Mouse (Mus musculus) midbrain, embryonic 14.5 days (tissue): ENCODE results near the gene Tcp1. TPM values are rescaled to one million over a fixed set of nuclear protein-coding genes. Genes with fewer than 3 reads are reported as not detected.
"Not testable (repeated sequence)": the region's sequence is repeated elsewhere in the genome, so short reads cannot be mapped to it uniquely, and the experiment has no call there.

ENCODE experiments used
- ATAC-seq: fragments of 200-750 bp; cut with Nextera tagmentation; 2 replicates; pipeline ENCODE4 v1.8.0; 2017; ENCODE audit warnings: moderate number of reproducible peaks, moderate library complexity; ENCODE audit not compliant: low FRiP score, low TSS enrichment
- DNase-seq: peaks from one replicate; pipeline ENCODE4 v3.0.0-alpha.2; 2015
- H3K27ac ChIP-seq: fragments of 300-500 bp; sonication (generic); replicated peaks from 2 replicates; pipeline ENCODE4 v1.5.1; 2014; ENCODE audit warnings: mild to moderate bottlenecking, low read depth, low read length, moderate library complexity
- H3K27me3 ChIP-seq: fragments of 300-500 bp; sonication (generic); 2 replicates; pipeline ENCODE4 v1.6.1; 2014; ENCODE audit warnings: low read length, control low read depth, mixed read lengths; ENCODE audit not compliant: control insufficient read depth, insufficient read depth
- H3K36me3 ChIP-seq: fragments of 300-500 bp; sonication (generic); 2 replicates; pipeline ENCODE4 v1.6.1; 2014; ENCODE audit warnings: low read length, control low read depth; ENCODE audit not compliant: control insufficient read depth, insufficient read depth
- H3K4me1 ChIP-seq: fragments of 300-500 bp; sonication (generic); 2 replicates; pipeline ENCODE4 v1.6.1; 2014; ENCODE audit warnings: mild to moderate bottlenecking, antibody characterized with exemption, low read length, control low read depth; ENCODE audit not compliant: control insufficient read depth, insufficient read depth
- H3K4me2 ChIP-seq: fragments of 300-500 bp; sonication (generic); 2 replicates; pipeline ENCODE4 v1.6.1; 2014; ENCODE audit warnings: mild to moderate bottlenecking, low read length, moderate library complexity
- H3K4me3 ChIP-seq: fragments of 300-500 bp; sonication (generic); replicated peaks from 2 replicates; pipeline ENCODE4 v1.5.1; 2014; ENCODE audit warnings: low read depth, low read length
- H3K9ac ChIP-seq: fragments of 300-500 bp; sonication (generic); replicated peaks from 2 replicates; pipeline ENCODE4 v1.6.1; 2014; ENCODE audit warnings: mild to moderate bottlenecking, low read length, moderate library complexity
- H3K9me3 ChIP-seq: fragments of 300-500 bp; sonication (generic); 2 replicates; pipeline ENCODE4 v1.6.1; 2016; ENCODE audit warnings: low read length, control low read depth, mixed read lengths; ENCODE audit not compliant: control insufficient read depth
- WGBS: fragments of 180-500 bp; shearing (Covaris S2); extraction: QIAGEN DNeasy Blood & Tissue Kit; methylation state at CpG from one replicate; pipeline ENCODE4 v1.1.7; 2014; 5-methylcytosine and 5-hydroxymethylcytosine counted together
- polyA plus RNA-seq: library from polyadenylated mRNA; unstranded; fragments of >200 nt; fragmentation: Nextera tagmentation; extraction: Ambion mirVana; gene quantifications from 2 replicates; pipeline ENCODE4 v1.2.1, GENCODE M21; 2014

Gene Tcp1
- polyA plus RNA-seq, 1 experiment from 2014 or later, result 462 TPM

DNA sequence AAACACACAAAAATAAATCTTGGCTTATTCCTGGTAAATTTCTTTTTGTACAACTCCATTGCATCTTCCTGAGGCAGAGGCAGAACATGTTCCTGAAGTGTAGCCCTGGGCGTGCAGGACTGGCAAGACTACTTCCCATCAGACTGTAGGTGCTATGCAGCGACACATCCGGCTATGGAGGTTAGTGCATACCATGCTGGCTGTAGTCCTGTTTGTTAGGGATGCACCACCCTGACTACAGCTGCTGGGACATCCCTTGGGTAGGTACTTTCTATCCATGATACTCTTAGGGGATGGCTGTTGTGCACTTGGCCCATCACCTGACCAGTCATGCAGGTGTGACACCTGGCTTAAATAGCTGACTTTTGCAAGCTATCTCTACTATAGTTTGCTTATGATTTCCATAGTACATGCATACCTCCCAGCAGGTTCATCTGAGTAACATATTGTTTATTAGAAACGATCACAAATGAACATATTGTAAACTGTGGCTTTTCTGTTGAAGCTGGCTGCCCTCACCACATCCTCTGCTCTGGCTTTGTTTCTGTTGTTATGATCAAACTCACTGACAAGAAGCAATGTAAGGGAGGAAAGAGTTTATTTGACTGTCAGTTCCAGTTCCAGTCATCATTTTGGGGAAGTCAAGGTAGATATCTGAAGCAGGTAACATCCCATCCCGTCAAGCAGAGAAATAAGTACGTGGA lies 27.1 kb downstream of the Tcp1 start:
- Histone ChIP-seq H3K9ac (no peak overlapping the region), H3K4me1 (no peaks in the 10 kb centered on the region), H3K9me3 (no peaks in the 10 kb centered on the region), H3K36me3 (peaks cover 47% of the 10 kb centered on the region), H3K4me2 (no peak overlapping the region), H3K27ac (no peak overlapping the region), H3K4me3 (no peak overlapping the region), H3K27me3 (no peaks in the 10 kb centered on the region)
- WGBS, result 92% methylated on average over 6 of the region's 6 CpGs
- no peak for ATAC-seq
- no peak for DNase-seq

GRCm38 (mm10) chr17:12949669-12950068 lies 34.2 kb downstream of the Tcp1 start:
- Histone ChIP-seq H3K27me3 (no peaks in the 10 kb centered on the region), H3K9me3 (no peaks in the 10 kb centered on the region), H3K4me2 (no peak overlapping the region), H3K9ac (no peak overlapping the region), H3K36me3 (peaks cover 70% of the 10 kb centered on the region), H3K4me1 (no peaks in the 10 kb centered on the region), H3K4me3 (no peak overlapping the region), H3K27ac (no peak overlapping the region)
- 95% methylated on average over 5 of the region's 5 CpGs for WGBS
- ATAC-seq (no peak), DNase-seq (no peak)

GRCm38 (mm10) chr17:12956664-12957063 lies 41.2 kb downstream of the Tcp1 start:
- H3K27ac ChIP-seq, result no peak overlapping the region
- WGBS, result 96% methylated on average over 8 of the region's 8 CpGs
- DNase-seq (no peak), ATAC-seq (no peak)
- H3K4me3 ChIP-seq, result no peak overlapping the region
- peaks cover 36% of the 10 kb centered on the region for H3K36me3 ChIP-seq
- peaks cover 9% of the 10 kb centered on the region for H3K4me1 ChIP-seq
- H3K9me3 ChIP-seq, result no peaks in the 10 kb centered on the region
- no peak overlapping the region for H3K4me2 ChIP-seq
- no peak overlapping the region for H3K9ac ChIP-seq
- H3K27me3 ChIP-seq, result no peaks in the 10 kb centered on the region

- DNase-seq, H3K4me1 ChIP-seq, H3K27me3 ChIP-seq, H3K9me3 ChIP-seq, H3K9ac ChIP-seq, H3K27ac ChIP-seq, ATAC-seq: not testable (repeated sequence)
- peak overlapping the region; percentile 25 for H3K4me3 ChIP-seq
- 10% methylated on average over 1 of the region's 2 CpGs for WGBS
- peaks cover 21% of the 10 kb centered on the region for H3K36me3 ChIP-seq
- peak overlapping the region; percentile 50 for H3K4me2 ChIP-seq
Measured at GRCm38 (mm10) chr17:12959377-12959776, 43.9 kb downstream of the Tcp1 start.

GRCm38 (mm10) chr17:12960331-12960873 lies 44.9 kb downstream of the Tcp1 start, which contains the start of gene Acat2:
Acat2 (minus strand) TSS chr17:12960747.
- under 1% methylated on average over 41 of the region's 42 CpGs for WGBS
- Histone ChIP-seq H3K4me2 (peak within 1 kb of the TSS; percentile 64), H3K36me3 (peaks cover 22% of the 10 kb centered on the region), H3K4me3 (peak within 1 kb of the TSS; percentile 65), H3K4me1 (peaks cover 9% of the 10 kb centered on the region), H3K9me3 (no peaks in the 10 kb centered on the region), H3K9ac (peak within 1 kb of the TSS; percentile 57), H3K27me3 (no peaks in the 10 kb centered on the region), H3K27ac (peak within 1 kb of the TSS; percentile 87)
- ATAC-seq (peak; percentile 99), DNase-seq (peak; percentile 96)

- H3K27me3 ChIP-seq, result no peaks in the 10 kb centered on the region
- H3K36me3 ChIP-seq, result peaks cover 29% of the 10 kb centered on the region
- WGBS, result 86% methylated on average over 3 of the region's 3 CpGs
- H3K27ac ChIP-seq, result no peak overlapping the region
- no peak overlapping the region for H3K9ac ChIP-seq
- no peaks in the 10 kb centered on the region for H3K9me3 ChIP-seq
- DNase-seq (no peak), ATAC-seq (no peak)
- H3K4me3 ChIP-seq, result no peak overlapping the region
- peaks cover 9% of the 10 kb centered on the region for H3K4me1 ChIP-seq
- no peak overlapping the region for H3K4me2 ChIP-seq
Measured at GRCm38 (mm10) chr17:12963476-12963875, 48.0 kb downstream of the Tcp1 start.

DNA sequence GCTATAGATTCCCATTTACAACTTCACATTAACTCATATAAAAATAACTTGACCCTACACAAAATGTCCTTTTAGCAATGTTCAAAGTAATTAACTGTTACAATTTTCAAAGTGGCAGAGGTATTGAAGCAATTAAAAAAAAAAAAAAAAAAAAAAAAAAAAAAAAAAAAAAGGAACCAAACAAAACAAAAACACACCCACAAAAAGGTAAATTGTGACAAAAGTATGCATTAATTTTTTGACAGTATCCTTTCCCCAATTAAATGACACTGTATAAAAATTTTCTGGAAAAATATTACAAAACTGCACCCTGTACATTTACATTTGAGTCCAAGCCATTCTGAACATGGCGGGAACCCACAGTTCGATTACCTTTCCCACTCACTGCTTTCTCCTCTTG lies 51.7 kb downstream of the Tcp1 start:
- DNase-seq (no peak), ATAC-seq (no peak)
- H3K27ac ChIP-seq, result no peak overlapping the region
- H3K4me2 ChIP-seq, result no peak overlapping the region
- no peaks in the 10 kb centered on the region for H3K27me3 ChIP-seq
- no peak overlapping the region for H3K4me3 ChIP-seq
- no peaks in the 10 kb centered on the region for H3K4me1 ChIP-seq
- H3K9ac ChIP-seq, result no peak overlapping the region
- H3K36me3 ChIP-seq, result peaks cover 41% of the 10 kb centered on the region
- 93% methylated on average over 2 of the region's 2 CpGs for WGBS
- H3K9me3 ChIP-seq, result no peaks in the 10 kb centered on the region

GRCm38 (mm10) chr17:12973851-12974250 lies 58.4 kb downstream of the Tcp1 start:
- Histone ChIP-seq H3K27ac (no peak overlapping the region), H3K27me3 (no peaks in the 10 kb centered on the region), H3K36me3 (peaks cover 59% of the 10 kb centered on the region), H3K9ac (no peak overlapping the region), H3K4me1 (no peaks in the 10 kb centered on the region), H3K4me2 (no peak overlapping the region), H3K9me3 (no peaks in the 10 kb centered on the region), H3K4me3 (no peak overlapping the region)
- WGBS, result 88% methylated on average over 2 of the region's 2 CpGs
- ATAC-seq (no peak), DNase-seq (no peak)
